Mouse (Mus musculus) gastrocnemius, postnatal 36 days (tissue): ENCODE results near the gene Lipc. TPM values are rescaled to one million over a fixed set of nuclear protein-coding genes. Genes with fewer than 3 reads are reported as not detected.

Source experiments
- DNase-seq, 2 experiments: peaks; one replicate each; pipeline ENCODE4 v3.0.0; 2022
- intact Hi-C: fragments of 180-260 bp; cut with DNase I; formaldehyde crosslinking; loops from one replicate; pipeline ENCODE4 v1.15.1; 2025
- long read RNA-seq, 2 experiments: library from polyadenylated mRNA; stranded (forward); transcript quantifications; one replicate each; pipeline ENCODE4 v2.0.0; 2021
- total RNA-seq, 2 experiments: library from RNA; stranded (reverse); gene quantifications; 2 replicates each; pipeline ENCODE4 v1.2.3; 2021

Gene Lipc
- not detected for total RNA-seq
- long read RNA-seq, experiment 1 = 0 reads
- long read RNA-seq, experiment 2 = 0 reads

GRCm38 (mm10) chr9:70952126-70952525, at the start of gene Lipc:
Gene Lipc, minus strand, starts transcription at chr9:70952226.
- DNase-seq = no peak
- intact Hi-C loops = no loop called here

GRCm38 (mm10) chr9:70999161-70999560, 47.1 kb upstream of the Lipc start:
- intact Hi-C loops = no loop called here
- DNase-seq = no peak

- intact Hi-C loops = no loop called here
- no peak for DNase-seq
Measured at GRCm38 (mm10) chr9:70998719-70999118, 46.7 kb upstream of the Lipc start.

- DNase-seq = no peak
- intact Hi-C loops = no loop called here
Measured at GRCm38 (mm10) chr9:70993326-70993725, 41.3 kb upstream of the Lipc start.

GRCm38 (mm10) chr9:70991401-70991800, 39.4 kb upstream of the Lipc start:
- intact Hi-C loops = no loop called here
- no peak for DNase-seq

- intact Hi-C loops = no loop called here
- DNase-seq = no peak
Measured at GRCm38 (mm10) chr9:70987210-70987609, 35.2 kb upstream of the Lipc start.

GRCm38 (mm10) chr9:70982991-70983480, 31.0 kb upstream of the Lipc start:
- no peak for DNase-seq
- intact Hi-C loops = no loop called here

- no peak for DNase-seq
- intact Hi-C loops = no loop called here
Measured at GRCm38 (mm10) chr9:70981721-70982120, 29.7 kb upstream of the Lipc start.

GRCm38 (mm10) chr9:70979641-70980040, 27.6 kb upstream of the Lipc start:
- intact Hi-C loops = no loop called here
- DNase-seq = no peak

GRCm38 (mm10) chr9:70979171-70979570, 27.1 kb upstream of the Lipc start:
- intact Hi-C loops = no loop called here
- DNase-seq = no peak

- intact Hi-C loops = no loop called here
Measured at GRCm38 (mm10) chr9:70977392-70977791, 25.4 kb upstream of the Lipc start.

GRCm38 (mm10) chr9:70975921-70976320, 23.9 kb upstream of the Lipc start:
- intact Hi-C loops = no loop called here
- DNase-seq = no peak

More at GRCm38 (mm10) chr9:70977392-70977791, 25.4 kb upstream of the Lipc start:
- DNase-seq = no peak

GRCm38 (mm10) chr9:70973286-70973685, 21.3 kb upstream of the Lipc start:
- no peak for DNase-seq
- intact Hi-C loops = no loop called here

- intact Hi-C loops = no loop called here
- DNase-seq = no peak
Measured at GRCm38 (mm10) chr9:70969244-70969643, 17.2 kb upstream of the Lipc start.

- intact Hi-C loops = no loop called here
- no peak for DNase-seq
Measured at GRCm38 (mm10) chr9:70965999-70966994, 14.3 kb upstream of the Lipc start.

GRCm38 (mm10) chr9:70965422-70965821, 13.4 kb upstream of the Lipc start:
- intact Hi-C loops = no loop called here
- DNase-seq = no peak

- intact Hi-C loops = no loop called here
- DNase-seq = no peak
Measured at GRCm38 (mm10) chr9:70965011-70965410, 13.0 kb upstream of the Lipc start.

- intact Hi-C loops = no loop called here
Measured at GRCm38 (mm10) chr9:70963461-70963891, 11.4 kb upstream of the Lipc start.

GRCm38 (mm10) chr9:70962781-70963455, 10.9 kb upstream of the Lipc start:
- no peak for DNase-seq
- intact Hi-C loops = no loop called here

More at GRCm38 (mm10) chr9:70963461-70963891, 11.4 kb upstream of the Lipc start:
- no peak for DNase-seq

GRCm38 (mm10) chr9:70960301-70960700, 8.3 kb upstream of the Lipc start:
- DNase-seq = no peak
- intact Hi-C loops = no loop called here

- no peak for DNase-seq
- intact Hi-C loops = no loop called here
Measured at GRCm38 (mm10) chr9:70959866-70960265, 7.8 kb upstream of the Lipc start.
